Mouse (Mus musculus) embryo, embryonic 10.5 days (tissue): ENCODE measurements around the gene Fars2.

ENCODE experiments used
- DNase-seq: peaks from one replicate; pipeline ENCODE4 v3.0.0-alpha.2; 2015; ENCODE audit warnings: low spot score

Fars2 gene

DNA sequence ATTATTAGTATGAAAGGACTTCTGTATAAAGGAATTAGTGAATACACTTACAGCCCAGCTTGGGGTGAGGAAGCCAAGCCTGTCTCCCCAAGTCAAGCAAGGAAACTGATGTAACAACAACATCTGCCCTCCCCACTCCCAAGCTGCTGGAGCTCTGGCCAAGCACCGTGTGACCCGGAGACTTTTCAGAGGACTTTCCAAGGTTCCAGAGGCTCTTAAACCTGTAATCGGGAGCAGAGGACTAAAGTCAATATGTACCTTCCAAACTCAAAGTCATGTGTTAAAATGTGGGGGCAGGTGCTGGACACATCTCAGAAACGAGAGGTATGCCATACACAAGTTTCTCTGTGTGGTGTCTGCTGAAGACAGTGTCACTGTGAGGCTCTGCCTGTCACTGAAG is 566.4 kb downstream of the Fars2 start:
- DNase-seq = no peak

DNA sequence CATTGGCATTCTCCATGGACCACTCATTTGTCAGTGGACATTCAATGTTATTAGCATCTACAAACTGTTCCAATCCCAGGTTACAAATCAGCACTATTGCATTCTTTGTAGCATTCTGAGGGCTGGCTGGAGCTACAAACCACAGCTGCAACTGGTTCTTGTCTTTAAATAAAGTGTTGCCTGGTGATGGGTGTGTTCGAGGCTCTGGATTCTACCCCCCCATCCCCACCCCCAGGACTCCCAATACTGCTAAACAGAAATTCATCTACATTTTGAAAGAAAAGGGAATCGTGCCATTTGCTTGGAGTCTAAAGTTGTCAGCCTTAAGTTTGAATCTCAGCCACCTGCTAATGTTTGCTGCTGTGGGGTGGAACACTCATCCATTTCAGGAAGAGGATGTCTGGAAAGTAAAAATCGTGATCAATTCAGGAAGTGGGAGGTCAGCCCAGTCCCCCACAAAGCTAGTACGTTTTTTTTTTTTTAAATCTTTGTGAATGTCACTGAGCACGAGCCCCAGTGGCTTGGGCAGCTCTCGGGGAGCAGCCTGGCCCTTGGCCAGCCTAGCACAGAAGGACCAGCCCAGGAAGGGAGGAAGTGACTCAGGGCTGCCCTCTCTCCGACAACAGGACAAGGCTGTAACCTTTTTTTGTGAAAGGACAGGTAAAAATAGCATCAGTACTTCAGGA is 578.4 kb downstream of the Fars2 start:
- no peak for DNase-seq

DNA sequence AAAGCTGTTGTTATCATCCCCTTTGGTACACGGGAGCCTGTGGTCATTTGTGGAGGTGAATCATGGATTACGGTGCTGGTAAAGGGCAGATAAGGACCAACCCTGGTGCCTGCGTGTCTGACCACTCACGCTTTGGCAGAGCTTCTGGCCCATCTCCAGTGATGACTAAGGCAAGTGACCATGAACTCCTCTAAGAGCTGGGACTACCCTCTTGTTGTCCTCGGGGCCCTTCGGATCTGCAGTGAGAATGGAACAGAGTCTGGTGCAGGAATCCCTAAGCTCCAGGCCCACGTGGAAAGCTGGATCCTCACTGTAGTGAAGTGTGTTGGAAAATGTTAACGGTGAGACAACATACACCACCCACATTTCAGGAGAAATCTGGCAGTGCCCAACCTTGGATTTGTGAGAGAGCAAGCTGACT is 579.1 kb downstream of the Fars2 start:
- no peak for DNase-seq

GRCm38 (mm10) chr13:36707088-36707690 is 590.0 kb downstream of the Fars2 start:
- no peak for DNase-seq

GRCm38 (mm10) chr13:36714101-36714500 is 596.9 kb downstream of the Fars2 start:
- DNase-seq = no peak

- no peak for DNase-seq
Measured at GRCm38 (mm10) chr13:36716708-36717107, 599.5 kb downstream of the Fars2 start.

DNA sequence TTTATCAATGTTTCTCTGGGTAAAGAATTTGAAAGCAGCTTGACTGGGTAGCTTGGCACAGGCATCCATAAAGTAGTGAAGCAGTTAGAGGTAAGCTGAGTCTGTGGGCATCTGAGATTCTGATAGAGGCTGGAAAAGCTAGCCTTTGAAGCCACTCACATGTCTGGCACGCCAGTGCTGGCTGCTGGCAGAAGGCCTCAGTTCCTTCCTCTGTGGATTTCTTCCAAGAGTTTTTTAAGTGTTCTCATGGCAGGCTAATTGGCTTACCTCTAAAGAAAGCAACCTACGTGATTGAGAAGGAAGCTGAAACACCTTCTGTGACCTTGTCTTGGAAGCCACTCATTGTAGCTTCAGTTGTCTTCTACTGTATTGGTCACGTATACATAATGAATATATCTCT is 600.2 kb downstream of the Fars2 start:
- DNase-seq = no peak

DNA sequence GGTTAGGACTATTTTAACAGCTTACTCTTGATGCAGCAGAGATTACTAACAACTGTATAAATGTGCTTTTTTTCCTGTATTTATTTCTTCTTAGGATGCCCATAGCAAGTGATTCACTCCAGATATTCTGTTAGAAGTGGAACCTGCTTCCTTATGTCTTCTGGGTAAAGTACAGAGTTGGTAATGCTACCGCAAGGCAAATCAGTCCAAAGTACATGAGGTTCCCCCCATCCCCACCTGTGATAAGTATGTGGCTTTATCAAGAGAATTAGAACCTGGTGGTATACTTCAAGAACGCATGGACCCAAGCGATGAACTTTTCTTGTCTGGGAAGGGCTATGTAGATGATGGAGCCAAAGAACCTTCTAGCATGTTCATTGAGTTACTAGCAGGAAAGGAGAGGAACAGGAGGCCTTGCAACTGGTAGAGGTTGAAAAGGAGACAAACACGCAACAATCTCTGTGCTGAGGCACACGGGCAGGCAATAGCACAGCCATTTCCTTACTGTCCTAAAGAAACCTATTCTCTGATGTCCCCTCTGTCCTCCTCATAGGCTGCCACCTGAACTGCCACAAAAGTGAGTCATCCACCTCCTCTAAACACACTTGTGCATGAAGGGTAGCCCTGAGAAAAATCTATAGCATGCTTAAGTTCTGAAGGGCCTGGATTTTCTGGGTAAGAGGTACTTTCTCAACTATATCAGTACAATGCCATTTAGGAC is 603.2 kb downstream of the Fars2 start:
- no peak for DNase-seq

GRCm38 (mm10) chr13:36722309-36722708 is 605.1 kb downstream of the Fars2 start:
- no peak for DNase-seq

DNA sequence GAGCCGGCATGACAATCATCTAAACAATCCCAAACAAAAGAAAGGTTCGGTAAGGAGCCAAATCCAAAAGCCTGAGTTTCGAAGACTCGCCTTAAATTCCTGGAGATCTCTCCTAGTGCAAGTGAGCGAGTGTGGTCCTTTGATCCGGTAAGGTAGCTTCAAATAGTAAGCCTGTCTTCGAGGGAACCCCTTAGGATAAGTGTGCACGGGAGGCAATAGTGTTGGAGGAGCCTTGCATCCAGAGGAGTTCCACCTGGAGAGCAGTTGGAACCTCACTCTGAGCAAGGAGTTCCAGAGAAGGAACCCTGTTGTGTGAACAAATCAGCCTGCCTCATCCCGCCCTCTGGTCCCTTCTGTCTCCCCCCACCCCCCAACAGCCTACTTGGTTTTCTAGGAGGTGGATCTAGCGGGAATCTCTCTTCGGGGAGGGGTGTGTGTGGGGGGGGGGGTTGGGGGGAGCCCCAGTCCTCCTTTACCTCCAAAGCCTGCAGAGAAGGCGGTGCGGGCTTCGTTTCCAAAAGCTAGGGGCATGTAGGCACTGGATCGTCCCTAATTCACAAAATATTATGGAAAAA is 606.6 kb downstream of the Fars2 start:
- DNase-seq = peak; percentile 40

DNA sequence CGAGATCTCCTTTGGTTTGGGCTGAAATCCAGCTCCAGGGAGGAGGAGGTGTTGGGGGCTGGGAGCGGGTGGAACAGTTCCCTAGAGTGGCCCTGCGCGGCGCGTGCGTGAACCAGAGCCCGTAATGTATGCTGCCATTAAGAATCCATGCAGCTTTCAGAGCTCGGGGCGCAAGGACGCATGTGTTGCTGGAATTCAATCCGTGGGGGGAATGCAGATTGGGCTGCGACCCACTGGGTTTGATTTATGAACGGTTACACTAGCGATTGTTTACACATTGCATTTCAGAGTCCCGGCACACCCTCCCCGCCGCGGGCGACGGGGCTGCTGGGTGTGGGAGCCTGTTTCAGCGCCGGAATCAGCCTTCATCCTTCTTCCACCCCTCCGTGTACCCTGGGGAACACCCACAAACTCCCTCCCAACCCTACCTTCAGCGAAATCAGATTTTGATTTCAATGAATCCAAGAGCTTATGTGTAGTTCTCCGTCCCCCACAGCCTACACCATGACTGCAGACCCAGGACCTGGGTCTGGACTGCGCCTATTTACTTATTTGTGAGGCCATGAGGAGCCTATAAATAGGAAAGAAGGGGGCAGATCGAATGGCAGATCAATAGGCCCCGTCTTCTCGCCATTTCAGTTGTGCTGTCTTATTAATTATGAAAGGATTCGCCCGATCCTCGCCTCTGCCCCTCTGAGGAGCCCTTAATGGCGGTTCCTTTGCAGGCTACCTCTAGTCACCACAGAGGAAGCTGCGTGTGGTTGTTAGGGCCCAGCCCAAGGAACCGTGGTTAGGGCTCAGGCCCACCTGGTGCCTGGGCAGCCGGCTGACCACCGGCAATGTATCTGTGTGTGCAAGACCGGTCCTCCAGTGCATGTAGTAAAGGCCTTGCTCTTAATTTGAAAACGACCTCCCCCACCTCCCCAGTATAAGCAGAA is 607.6 kb downstream of the Fars2 start:
- peak; percentile 69 for DNase-seq

DNA sequence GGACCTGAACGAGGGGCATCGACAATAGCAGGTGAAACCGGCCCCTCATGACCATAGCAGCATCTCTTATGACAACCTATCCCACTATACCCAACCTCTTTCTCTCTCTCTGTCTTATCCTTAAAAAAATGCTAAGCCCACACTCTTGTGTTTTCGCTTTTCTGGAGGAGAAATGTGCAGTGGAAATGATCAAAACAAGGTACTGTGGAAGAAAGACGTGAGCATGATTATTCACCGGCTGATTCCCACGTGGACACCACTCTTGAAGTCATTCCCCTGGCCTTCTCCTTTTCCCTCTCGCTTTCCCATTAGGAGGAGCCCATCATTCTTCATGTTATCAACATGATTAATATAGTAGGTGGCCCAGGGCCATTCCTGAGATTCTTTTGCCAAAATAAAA is 608.7 kb downstream of the Fars2 start:
- peak; percentile 53 for DNase-seq

GRCm38 (mm10) chr13:36726551-36726950 is 609.3 kb downstream of the Fars2 start:
- peak; percentile 59 for DNase-seq

DNA sequence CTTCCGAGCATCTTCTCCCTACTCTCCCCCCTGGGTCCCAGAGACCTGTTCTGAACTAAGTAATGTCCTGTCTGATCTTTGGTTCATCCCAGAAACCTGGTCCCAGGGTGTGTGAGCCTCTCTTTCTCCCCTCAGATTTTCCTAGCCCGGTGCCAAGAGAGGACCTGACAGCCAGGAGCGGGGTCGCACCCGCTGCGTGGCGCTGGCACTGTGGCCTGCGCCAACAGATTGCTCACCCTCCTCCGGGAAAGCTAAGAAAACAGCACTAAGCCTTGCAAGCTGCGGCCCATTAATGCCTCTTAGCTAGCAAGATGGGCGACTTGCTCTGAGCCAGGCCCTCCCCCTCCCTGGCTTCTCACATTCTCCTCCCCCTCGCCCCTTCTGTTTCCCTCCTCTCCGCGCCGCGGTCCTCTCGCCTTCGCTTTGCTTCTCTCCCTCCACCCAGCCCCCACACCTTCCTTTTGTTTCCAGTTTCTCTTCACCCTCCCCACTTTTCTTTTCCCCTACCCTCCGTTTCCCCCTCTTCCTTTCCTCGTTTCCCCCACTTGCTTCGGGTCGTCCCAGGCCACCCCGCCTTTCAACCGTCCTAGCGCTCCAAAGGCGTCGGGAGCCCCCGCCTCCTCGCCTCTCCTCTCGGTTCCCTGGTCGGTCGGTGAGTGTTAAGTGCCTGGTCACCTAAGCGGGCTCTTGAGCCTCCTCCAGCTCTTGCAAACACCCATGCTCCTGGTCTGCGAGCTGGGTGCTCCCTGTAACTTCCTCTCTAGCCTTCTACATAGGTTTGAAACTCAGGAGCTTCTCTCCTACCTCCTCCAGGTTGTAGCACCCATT is 610.0 kb downstream of the Fars2 start:
- peak; percentile 85 for DNase-seq

- no peak for DNase-seq
Measured at GRCm38 (mm10) chr13:36727779-36728470, 610.7 kb downstream of the Fars2 start.

DNA sequence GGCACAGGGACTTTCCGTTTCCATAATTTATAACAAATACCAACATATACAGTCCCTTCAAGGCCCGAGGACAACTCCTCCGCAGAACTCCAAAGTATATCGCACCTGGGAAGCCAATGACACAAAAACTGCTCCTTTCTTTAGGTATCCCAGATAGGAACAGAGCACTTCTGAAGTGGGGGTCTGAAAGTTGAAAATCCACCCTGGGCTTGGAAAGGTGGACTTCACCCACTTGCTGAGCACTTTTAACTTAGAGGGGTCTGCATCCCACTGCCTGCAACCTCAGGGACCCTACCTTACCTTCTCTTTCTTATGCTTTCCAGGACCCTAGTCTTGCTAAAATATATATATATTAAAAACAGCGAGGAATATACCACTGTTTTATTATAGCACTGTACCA is 611.3 kb downstream of the Fars2 start:
- no peak for DNase-seq

GRCm38 (mm10) chr13:36729731-36730340 is 612.6 kb downstream of the Fars2 start:
- peak; percentile 12 for DNase-seq

DNA sequence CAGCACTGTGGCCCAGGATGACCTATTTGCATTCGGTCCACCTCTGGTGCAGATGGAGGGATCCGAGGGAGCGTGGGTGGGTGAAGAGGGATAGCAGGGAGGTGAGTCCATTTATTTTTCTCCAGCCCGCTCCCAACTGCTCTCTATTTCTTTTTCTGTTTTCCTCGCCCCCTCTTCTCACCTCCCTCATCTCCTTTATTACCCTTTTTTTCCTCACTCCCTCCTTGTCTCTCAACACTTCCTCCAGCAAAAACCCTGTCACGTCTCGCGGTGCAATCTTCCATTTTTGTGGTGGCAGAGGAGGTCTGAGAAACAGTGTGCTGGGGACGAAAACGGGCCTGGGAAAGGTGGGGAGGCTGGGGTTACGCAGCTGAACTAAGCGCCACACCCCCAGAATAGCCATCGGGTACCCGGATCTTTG is 613.1 kb downstream of the Fars2 start:
- peak; percentile 12 for DNase-seq

GRCm38 (mm10) chr13:36731016-36731930 is 614.1 kb downstream of the Fars2 start:
- DNase-seq = peak; percentile 73
